Mouse (Mus musculus): ENCODE results near the gene Prdm15.

GRCm38 (mm10) chr16:97758288-97758687 lies 93.4 kb downstream of the Prdm15 start:
- TF ChIP-seq POLR2A (IDR thresholded peaks at IDR 0.05; ENCODE audit: borderline replicate concordance, control insufficient read depth, low read depth, low read length) (no peak), CTCF (IDR thresholded peaks at IDR 0.05; ENCODE audit: control insufficient read depth, insufficient read depth, low read length) (no peak)
